Mouse (Mus musculus): ENCODE data around the gene Pikfyve. TPM values are rescaled to one million over a fixed set of nuclear protein-coding genes. Genes with fewer than 3 reads are reported as not detected.

Pikfyve gene
- total RNA-seq (2023) = 55.2 to 61.9 TPM (median 59.3 TPM) in 4 replicates

GRCm38 (mm10) chr1:65186287-65187073 is at the start of gene Pikfyve, which contains the start of gene Idh1:
Pikfyve (plus strand) TSS chr1:65186683.
Idh1 (minus strand) TSS chr1:65186500.

GRCm38 (mm10) chr1:65281756-65282155 is 95.3 kb downstream of the Pikfyve start, which contains the start of gene Pth2r:
Pth2r (plus strand) TSS chr1:65282056.

Other genes starting within 250 kb of the Pikfyve start
- 105 to 118 TPM (median 113 TPM) in 4 replicates for gene Plekhm3, start 229.9 kb upstream of the Pikfyve start, total RNA-seq (2023)
- not detected in 4 replicates for gene Akr1cl, start 153.9 kb upstream of the Pikfyve start, total RNA-seq (2023)
- not detected in 4 replicates for gene Cryge, start 135.5 kb upstream of the Pikfyve start, total RNA-seq (2023)
- gene Crygd, start 123.2 kb upstream of the Pikfyve start, total RNA-seq (2023) = not detected in 4 replicates
- not detected in 4 replicates for gene Crygc, start 113.0 kb upstream of the Pikfyve start, total RNA-seq (2023)
- not detected in 4 replicates for gene Crygb, start 104.4 kb upstream of the Pikfyve start, total RNA-seq (2023)
- not detected in 4 replicates for gene Cryga, start 83.3 kb upstream of the Pikfyve start, total RNA-seq (2023)
- not detected in 4 replicates for gene Gm28845, start 67.1 kb upstream of the Pikfyve start, total RNA-seq (2023)
- gene D630023F18Rik, start 63.5 kb upstream of the Pikfyve start, total RNA-seq (2023) = not detected in 4 replicates
- gene Idh1, start 183 bp upstream of the Pikfyve start, total RNA-seq (2023) = 4.8 to 8.2 TPM (median 5.8 TPM) in 4 replicates
- not detected in 4 replicates for gene Pth2r, start 95.4 kb downstream of the Pikfyve start, total RNA-seq (2023)